Mouse (Mus musculus): Measurements from ENCODE around the gene Cap1. TPM values are rescaled to one million over a fixed set of nuclear protein-coding genes. Genes with fewer than 3 reads are reported as not detected.

The Cap1 gene
- polyA plus RNA-seq, 1 experiment: 62.4 TPM

DNA sequence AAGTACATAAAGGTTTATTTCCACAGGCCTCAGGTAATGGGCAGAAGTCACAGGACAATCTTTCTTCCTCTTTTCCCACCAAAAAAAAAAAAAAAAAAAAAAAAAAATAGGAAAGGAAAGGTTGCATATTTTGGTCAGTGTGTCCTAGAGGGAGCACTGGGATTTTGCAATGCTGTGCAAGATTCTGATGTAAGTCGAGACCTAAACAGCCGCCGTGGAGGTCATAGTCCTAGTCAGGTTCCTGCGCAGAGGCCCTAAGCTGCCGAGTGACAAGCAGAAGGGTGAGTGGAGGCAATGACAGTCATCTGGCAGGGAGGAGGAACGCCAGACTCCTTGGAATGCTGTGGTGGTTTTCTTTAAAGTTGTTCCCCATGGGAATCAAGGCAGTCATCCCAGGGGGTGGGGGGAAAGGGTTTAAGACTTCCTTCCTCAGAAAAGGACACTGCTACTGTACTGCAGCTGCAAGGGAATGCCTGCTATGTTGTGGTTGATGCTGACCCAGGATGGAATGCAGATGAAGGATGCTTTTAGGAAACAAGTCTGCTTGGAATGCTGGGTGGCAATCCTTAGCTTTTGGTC, 26.7 kb downstream of the Cap1 start:
- Histone ChIP-seq H3K36me3 (ENCODE audit: control insufficient read depth, insufficient read depth, low read length) (peaks cover 2% of the 10 kb centered on the region), H3K27ac (ENCODE audit: control insufficient read depth, insufficient read depth, low read depth, low read length) (no peak overlapping the region), H3K4me3 (ENCODE audit: control insufficient read depth, low read depth, low read length) (no peak overlapping the region), H3K4me1 (ENCODE audit: control insufficient read depth, insufficient read depth, low read length) (no peaks in the 10 kb centered on the region), H3K27me3 (ENCODE audit: control insufficient read depth, insufficient read depth, low read length) (no peaks in the 10 kb centered on the region)
- TF ChIP-seq POLR2A (IDR thresholded peaks at IDR 0.05; ENCODE audit: control insufficient read depth, low read depth, low read length) (no peak), CTCF (IDR thresholded peaks at IDR 0.05; ENCODE audit: control insufficient read depth, insufficient read depth, insufficient replicate concordance, low read depth, low read length) (no peak)

DNA sequence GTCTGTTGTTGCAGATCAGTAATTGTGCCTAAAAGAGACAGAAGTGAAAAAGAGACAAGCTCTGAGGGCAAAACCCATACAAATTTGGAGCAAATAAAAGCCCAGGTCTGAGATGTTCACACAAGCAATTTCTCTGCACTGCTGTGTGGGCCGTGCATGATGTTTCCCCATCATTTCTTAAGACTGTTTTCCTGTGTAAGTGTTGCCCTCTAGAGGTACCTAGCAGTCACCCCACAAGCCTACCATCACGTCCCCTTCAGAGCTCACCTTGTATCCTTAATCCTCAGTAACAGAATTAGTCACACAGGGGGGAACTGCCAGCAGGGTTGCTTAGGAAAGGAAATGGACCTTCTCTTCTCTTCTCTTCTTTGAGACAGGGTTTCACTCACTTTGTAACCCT, 27.9 kb downstream of the Cap1 start:
- TF ChIP-seq POLR2A (IDR thresholded peaks at IDR 0.05; ENCODE audit: control insufficient read depth, low read depth, low read length): no peak
- no peak for TF ChIP-seq CTCF (IDR thresholded peaks at IDR 0.05; ENCODE audit: control insufficient read depth, insufficient read depth, insufficient replicate concordance, low read depth, low read length)
- H3K36me3 ChIP-seq (ENCODE audit: control insufficient read depth, insufficient read depth, low read length): no peaks in the 10 kb centered on the region
- no peaks in the 10 kb centered on the region for H3K4me1 ChIP-seq (ENCODE audit: control insufficient read depth, insufficient read depth, low read length)
- H3K27me3 ChIP-seq (ENCODE audit: control insufficient read depth, insufficient read depth, low read length): no peaks in the 10 kb centered on the region
- no peak overlapping the region for H3K4me3 ChIP-seq (ENCODE audit: control insufficient read depth, low read depth, low read length)
- H3K27ac ChIP-seq (ENCODE audit: control insufficient read depth, insufficient read depth, low read depth, low read length): no peak overlapping the region

DNA sequence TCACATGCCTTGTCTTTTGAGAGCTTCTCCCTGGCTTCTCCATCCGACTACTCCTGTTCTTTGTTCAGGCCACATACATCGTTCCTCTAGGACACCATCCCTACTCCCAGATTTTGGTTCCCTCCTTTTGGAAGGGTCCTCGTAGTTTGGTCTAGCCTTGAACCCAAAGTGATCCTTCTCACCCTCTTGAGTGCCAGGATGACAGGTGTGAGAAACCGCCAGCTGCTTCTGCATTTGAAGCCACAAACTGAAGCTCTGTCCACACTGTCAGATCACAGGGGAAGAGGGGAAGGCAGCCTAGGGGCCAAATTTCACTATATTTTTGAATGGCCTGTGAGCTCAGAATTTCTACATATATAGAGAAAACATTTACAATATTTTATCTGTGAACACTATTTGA, 31.1 kb downstream of the Cap1 start:
- Histone ChIP-seq H3K27me3 (ENCODE audit: control insufficient read depth, insufficient read depth, low read length) (no peaks in the 10 kb centered on the region), H3K4me1 (ENCODE audit: control insufficient read depth, insufficient read depth, low read length) (no peaks in the 10 kb centered on the region), H3K4me3 (ENCODE audit: control insufficient read depth, low read depth, low read length) (no peak overlapping the region), H3K27ac (ENCODE audit: control insufficient read depth, insufficient read depth, low read depth, low read length) (no peak overlapping the region), H3K36me3 (ENCODE audit: control insufficient read depth, insufficient read depth, low read length) (no peaks in the 10 kb centered on the region)
- no peak for TF ChIP-seq CTCF (IDR thresholded peaks at IDR 0.05; ENCODE audit: control insufficient read depth, insufficient read depth, insufficient replicate concordance, low read depth, low read length)

DNA sequence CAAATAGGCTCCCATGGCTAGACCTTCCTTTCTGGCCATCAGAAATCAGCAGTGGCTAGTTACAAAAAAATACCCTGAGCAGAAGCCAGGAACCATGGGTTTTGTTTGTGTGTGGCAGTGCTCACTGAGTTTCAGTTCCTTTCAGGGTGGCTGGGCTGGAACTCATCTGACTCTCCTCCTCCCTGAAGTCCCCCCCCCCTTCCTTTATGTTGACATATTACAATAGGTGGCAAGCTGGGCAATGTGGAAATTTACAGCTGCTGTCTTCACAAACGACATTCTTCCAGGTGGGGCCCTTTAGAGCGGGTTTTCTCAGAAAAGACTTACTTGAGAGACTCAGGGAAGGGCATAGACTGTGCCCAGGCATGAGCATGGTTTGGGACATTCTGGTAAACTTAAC, 32.2 kb downstream of the Cap1 start:
- no peak for TF ChIP-seq POLR2A (IDR thresholded peaks at IDR 0.05; ENCODE audit: control insufficient read depth, low read depth, low read length)
- TF ChIP-seq CTCF (IDR thresholded peaks at IDR 0.05; ENCODE audit: control insufficient read depth, insufficient read depth, insufficient replicate concordance, low read depth, low read length): no peak
- Histone ChIP-seq H3K36me3 (ENCODE audit: control insufficient read depth, insufficient read depth, low read length) (no peaks in the 10 kb centered on the region), H3K27me3 (ENCODE audit: control insufficient read depth, insufficient read depth, low read length) (no peaks in the 10 kb centered on the region), H3K4me3 (ENCODE audit: control insufficient read depth, low read depth, low read length) (no peak overlapping the region), H3K4me1 (ENCODE audit: control insufficient read depth, insufficient read depth, low read length) (no peaks in the 10 kb centered on the region), H3K27ac (ENCODE audit: control insufficient read depth, insufficient read depth, low read depth, low read length) (no peak overlapping the region)

DNA sequence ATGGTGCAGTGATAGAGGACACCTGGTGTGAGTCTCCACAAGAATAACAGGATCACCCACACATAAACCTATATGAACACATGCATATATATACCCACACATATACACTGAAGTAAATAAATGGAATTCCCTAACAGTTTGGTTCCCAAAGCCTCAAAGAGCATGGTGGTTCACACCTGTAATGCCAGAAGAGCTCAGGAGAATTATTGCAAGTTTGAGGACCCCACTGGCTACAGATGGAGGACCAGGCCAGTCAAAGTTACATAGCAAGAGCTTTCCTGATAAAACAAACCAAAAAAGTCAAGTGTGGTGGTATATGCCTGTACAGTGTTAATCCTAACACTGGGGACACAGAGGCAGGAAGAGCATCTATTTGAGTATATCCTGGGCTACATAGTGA, 34.3 kb downstream of the Cap1 start:
- Histone ChIP-seq H3K27me3 (ENCODE audit: control insufficient read depth, insufficient read depth, low read length) (no peaks in the 10 kb centered on the region), H3K4me3 (ENCODE audit: control insufficient read depth, low read depth, low read length) (no peak overlapping the region), H3K4me1 (ENCODE audit: control insufficient read depth, insufficient read depth, low read length) (no peaks in the 10 kb centered on the region), H3K27ac (ENCODE audit: control insufficient read depth, insufficient read depth, low read depth, low read length) (no peak overlapping the region), H3K36me3 (ENCODE audit: control insufficient read depth, insufficient read depth, low read length) (no peaks in the 10 kb centered on the region)
- no peak for TF ChIP-seq CTCF (IDR thresholded peaks at IDR 0.05; ENCODE audit: control insufficient read depth, insufficient read depth, insufficient replicate concordance, low read depth, low read length)
- no peak for TF ChIP-seq POLR2A (IDR thresholded peaks at IDR 0.05; ENCODE audit: control insufficient read depth, low read depth, low read length)

DNA sequence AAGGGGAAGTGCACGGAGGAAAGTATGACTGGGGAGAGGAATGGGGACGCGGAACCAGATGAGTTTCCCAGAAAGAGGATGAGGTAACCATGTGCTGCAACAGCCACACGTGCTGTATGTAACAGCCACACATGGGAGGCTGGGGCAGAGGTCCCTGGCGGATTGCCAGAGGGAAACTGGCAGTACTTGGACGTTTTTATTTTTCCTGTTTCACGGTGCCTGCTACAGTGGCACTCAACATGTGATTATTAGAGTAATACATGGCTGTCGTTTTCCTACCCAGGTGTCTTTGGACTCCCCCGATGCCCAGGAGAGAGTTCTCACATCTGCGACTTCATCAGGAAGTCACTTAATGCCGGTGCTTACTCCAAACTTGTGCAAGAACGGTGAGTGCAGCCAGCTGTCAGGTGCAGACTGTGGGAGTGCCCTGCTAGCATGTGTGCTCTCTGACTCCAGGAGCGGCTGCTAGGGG, 37.7 kb downstream of the Cap1 start:
- no peak overlapping the region for H3K27ac ChIP-seq (ENCODE audit: control insufficient read depth, insufficient read depth, low read depth, low read length)
- TF ChIP-seq CTCF (IDR thresholded peaks at IDR 0.05; ENCODE audit: control insufficient read depth, insufficient read depth, insufficient replicate concordance, low read depth, low read length) (no peak), POLR2A (IDR thresholded peaks at IDR 0.05; ENCODE audit: control insufficient read depth, low read depth, low read length) (no peak)
- H3K27me3 ChIP-seq (ENCODE audit: control insufficient read depth, insufficient read depth, low read length): no peaks in the 10 kb centered on the region
- no peaks in the 10 kb centered on the region for H3K4me1 ChIP-seq (ENCODE audit: control insufficient read depth, insufficient read depth, low read length)
- no peak overlapping the region for H3K4me3 ChIP-seq (ENCODE audit: control insufficient read depth, low read depth, low read length)
- no peaks in the 10 kb centered on the region for H3K36me3 ChIP-seq (ENCODE audit: control insufficient read depth, insufficient read depth, low read length)

DNA sequence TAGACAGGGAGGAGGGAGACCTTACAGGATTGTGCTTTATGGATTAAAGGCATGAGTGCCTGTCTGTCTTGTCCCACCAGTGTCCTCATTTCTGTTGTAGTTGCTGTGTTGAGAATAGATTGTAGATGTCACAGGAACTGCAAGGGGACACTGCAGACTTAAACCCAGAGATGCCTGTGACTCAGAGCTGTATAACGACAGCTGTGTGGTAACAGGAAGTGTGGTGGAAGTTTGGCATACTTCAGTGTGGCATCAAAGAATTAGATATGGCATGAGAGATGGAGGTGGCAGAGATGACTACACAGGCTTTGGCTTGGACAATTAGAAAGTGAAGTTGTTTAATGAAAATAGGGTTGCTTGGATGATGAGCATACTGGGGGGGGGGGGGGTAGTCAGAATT, 47.4 kb downstream of the Cap1 start:
- no peak for TF ChIP-seq CTCF (IDR thresholded peaks at IDR 0.05; ENCODE audit: control insufficient read depth, insufficient read depth, insufficient replicate concordance, low read depth, low read length)
- no peak for TF ChIP-seq POLR2A (IDR thresholded peaks at IDR 0.05; ENCODE audit: control insufficient read depth, low read depth, low read length)
- Histone ChIP-seq H3K4me3 (ENCODE audit: control insufficient read depth, low read depth, low read length) (peak overlapping the region; percentile 14), H3K36me3 (ENCODE audit: control insufficient read depth, insufficient read depth, low read length) (no peaks in the 10 kb centered on the region), H3K27me3 (ENCODE audit: control insufficient read depth, insufficient read depth, low read length) (no peaks in the 10 kb centered on the region), H3K27ac (ENCODE audit: control insufficient read depth, insufficient read depth, low read depth, low read length) (no peak overlapping the region), H3K4me1 (ENCODE audit: control insufficient read depth, insufficient read depth, low read length) (peaks cover 6% of the 10 kb centered on the region)

DNA sequence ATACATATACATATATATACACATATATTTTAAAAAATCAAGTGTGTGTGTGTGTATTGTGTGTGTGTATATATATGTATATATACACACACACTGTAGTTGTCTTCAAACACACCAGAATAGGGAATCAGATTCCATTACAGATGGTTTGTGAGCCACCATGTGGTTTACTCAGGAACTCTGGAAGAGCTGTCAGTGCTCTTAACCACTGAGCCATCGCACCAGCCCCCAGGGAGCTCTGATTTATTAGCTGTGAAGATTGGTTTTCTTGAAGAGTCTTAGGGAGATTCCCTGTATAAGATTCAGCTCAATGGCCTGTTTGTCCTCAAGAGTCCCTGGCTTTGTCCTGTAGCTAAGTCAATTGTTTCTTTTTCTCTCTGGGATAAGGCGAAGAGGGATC, 47.9 kb downstream of the Cap1 start:
- TF ChIP-seq CTCF (IDR thresholded peaks at IDR 0.05; ENCODE audit: control insufficient read depth, insufficient read depth, insufficient replicate concordance, low read depth, low read length): no peak
- no peak for TF ChIP-seq POLR2A (IDR thresholded peaks at IDR 0.05; ENCODE audit: control insufficient read depth, low read depth, low read length)
- Histone ChIP-seq H3K36me3 (ENCODE audit: control insufficient read depth, insufficient read depth, low read length) (no peaks in the 10 kb centered on the region), H3K4me3 (ENCODE audit: control insufficient read depth, low read depth, low read length) (peak overlapping the region; percentile 14), H3K4me1 (ENCODE audit: control insufficient read depth, insufficient read depth, low read length) (peaks cover 6% of the 10 kb centered on the region), H3K27ac (ENCODE audit: control insufficient read depth, insufficient read depth, low read depth, low read length) (no peak overlapping the region), H3K27me3 (ENCODE audit: control insufficient read depth, insufficient read depth, low read length) (no peaks in the 10 kb centered on the region)

All from testis, adult 2 months (tissue).